Mouse (Mus musculus) testis, adult 2 months (tissue): ENCODE data around the gene Magi2.

Source experiments
- CTCF ChIP-seq: fragments of 200-500 bp; IDR thresholded peaks from 2 replicates; pipeline ENCODE4 v1.5.1; 2012; ENCODE audit warnings: low read depth, mild to moderate bottlenecking, inconsistent platforms, low read length, moderate library complexity; ENCODE audit not compliant: control insufficient read depth, insufficient read depth, insufficient replicate concordance
- POLR2A ChIP-seq: fragments of 200-500 bp; IDR thresholded peaks from 2 replicates; pipeline ENCODE4 v1.6.1; 2012; ENCODE audit warnings: low read depth, mild to moderate bottlenecking, inconsistent platforms, low read length, moderate library complexity; ENCODE audit not compliant: control insufficient read depth

- TF ChIP-seq CTCF = no peak
- TF ChIP-seq POLR2A = no peak
These were observed 981.3 kb downstream of the Magi2 start for GRCm38 (mm10) chr5:20208110-20208509.
